Comparison of ENCODE assay signal across 28 mouse cellular contexts in the genomic region with DNA sequence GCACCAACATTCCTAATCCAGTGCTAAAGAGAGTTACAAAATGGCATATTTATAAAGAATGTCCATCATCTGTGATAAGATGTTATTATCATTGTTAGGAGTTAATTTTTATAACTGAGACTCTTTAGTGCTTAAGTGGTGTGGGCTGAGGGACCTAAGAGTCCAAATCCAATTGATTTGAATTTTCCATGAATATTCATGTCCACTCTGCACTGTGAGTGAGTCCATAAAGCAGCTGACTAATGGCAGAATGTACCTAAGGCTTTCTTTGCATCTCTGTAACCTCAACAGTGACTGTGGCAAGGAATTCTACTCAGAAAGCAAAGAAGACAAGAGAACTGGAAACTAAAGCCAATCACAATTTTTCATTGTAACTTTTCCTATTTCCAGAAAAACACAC. TPM values are rescaled to one million over a fixed set of nuclear protein-coding genes. Genes with fewer than 3 reads are reported as not detected.
DNase-seq lines count a peak whose midpoint lies in the region; ATAC-seq and TF ChIP-seq lines count a peak whose summit lies in the region.
"Had no signal": no experiment of that assay in that cellular context is flagged by ENCODE, and none has a peak within 500 bp of the region (broad histone marks: within the 10 kb centered on the region; RNA-seq: fewer than 3 reads in every experiment).

No protein-coding gene starts in this region.

- peak; percentile 20 for DNase-seq in forebrain, embryonic 14.5 days (ENCODE audit: low spot score)
- no peak for DNase-seq in forebrain, postnatal 0 days
- DNase-seq: adrenal gland, adult 8-10 months; adrenal gland, postnatal 14 days; adrenal gland, postnatal 36 days; B cell, adult 2 months; cerebellum, adult 11 months; cerebellum, adult 18-20 months; cerebellum, adult 8-10 months; cerebellum, adult 9-11 months; cerebellum, postnatal 14 days; cerebellum, postnatal 36 days; embryo, embryonic 11 days had no signal

- H3K4me1 ChIP-seq in forebrain, embryonic 12.5 days = no peaks in the 10 kb centered on the region
- no peaks in the 10 kb centered on the region for H3K4me1 ChIP-seq in forebrain, embryonic 15.5 days
- H3K4me1 ChIP-seq in forebrain, embryonic 14.5 days (ENCODE audit: control insufficient read depth, insufficient read depth, low read length) = no peaks in the 10 kb centered on the region
- H3K4me1 ChIP-seq in forebrain, postnatal 0 days (ENCODE audit: insufficient read depth) = no peaks in the 10 kb centered on the region
- no peaks in the 10 kb centered on the region for H3K4me1 ChIP-seq in midbrain, embryonic 13.5 days (replicated peaks)
- H3K4me1 ChIP-seq in midbrain, embryonic 15.5 days = no peaks in the 10 kb centered on the region
- no peaks in the 10 kb centered on the region for H3K4me1 ChIP-seq in neural tube, embryonic 12.5 days
- no peaks in the 10 kb centered on the region for H3K4me1 ChIP-seq in neural tube, embryonic 15.5 days
- H3K4me1 ChIP-seq: embryonic facial prominence, embryonic 13.5 days; embryonic facial prominence, embryonic 15.5 days had no signal

- no peak overlapping the region for H3K4me3 ChIP-seq in forebrain, embryonic 12.5 days (replicated peaks)
- no peak overlapping the region for H3K4me3 ChIP-seq in forebrain, embryonic 15.5 days
- no peak overlapping the region for H3K4me3 ChIP-seq in forebrain, embryonic 14.5 days (ENCODE audit: low read depth, low read length)
- H3K4me3 ChIP-seq in forebrain, postnatal 0 days (ENCODE audit: low read depth, low read length) = no peak overlapping the region
- H3K4me3 ChIP-seq in midbrain, embryonic 13.5 days (replicated peaks) = no peak overlapping the region
- H3K4me3 ChIP-seq in midbrain, embryonic 15.5 days = no peak overlapping the region
- H3K4me3 ChIP-seq in neural tube, embryonic 12.5 days = no peak overlapping the region
- no peak overlapping the region for H3K4me3 ChIP-seq in neural tube, embryonic 15.5 days (replicated peaks)
- H3K4me3 ChIP-seq: embryonic facial prominence, embryonic 13.5 days; embryonic facial prominence, embryonic 15.5 days; erythroblast, embryonic 14.5 days had no signal

- H3K27ac ChIP-seq in forebrain, embryonic 12.5 days = no peak overlapping the region
- H3K27ac ChIP-seq in forebrain, embryonic 15.5 days (replicated peaks) = no peak overlapping the region
- no peak overlapping the region for H3K27ac ChIP-seq in forebrain, embryonic 14.5 days (ENCODE audit: low read depth, low read length)
- H3K27ac ChIP-seq in forebrain, postnatal 0 days (ENCODE audit: low read depth, low read length) = no peak overlapping the region
- no peak overlapping the region for H3K27ac ChIP-seq in midbrain, embryonic 13.5 days
- no peak overlapping the region for H3K27ac ChIP-seq in midbrain, embryonic 15.5 days
- H3K27ac ChIP-seq in neural tube, embryonic 12.5 days = no peak overlapping the region
- no peak overlapping the region for H3K27ac ChIP-seq in neural tube, embryonic 15.5 days (replicated peaks)
- H3K27ac ChIP-seq: embryonic facial prominence, embryonic 13.5 days; embryonic facial prominence, embryonic 15.5 days had no signal

- TF ChIP-seq CTCF in forebrain, postnatal 0 days (IDR thresholded peaks at IDR 0.05; ENCODE audit: low read depth) = no peak

- H3K9ac ChIP-seq in forebrain, embryonic 12.5 days = no peak overlapping the region
- no peak overlapping the region for H3K9ac ChIP-seq in forebrain, embryonic 15.5 days (replicated peaks)
- no peak overlapping the region for H3K9ac ChIP-seq in forebrain, embryonic 14.5 days (ENCODE audit: low read length)
- H3K9ac ChIP-seq in forebrain, postnatal 0 days = no peak overlapping the region
- no peak overlapping the region for H3K9ac ChIP-seq in midbrain, embryonic 13.5 days (replicated peaks)
- no peak overlapping the region for H3K9ac ChIP-seq in midbrain, embryonic 15.5 days
- no peak overlapping the region for H3K9ac ChIP-seq in neural tube, embryonic 12.5 days
- H3K9ac ChIP-seq in neural tube, embryonic 15.5 days (replicated peaks) = no peak overlapping the region
- H3K9ac ChIP-seq: embryonic facial prominence, embryonic 13.5 days; embryonic facial prominence, embryonic 15.5 days had no signal

- H3K27me3 ChIP-seq in forebrain, embryonic 12.5 days = no peaks in the 10 kb centered on the region
- no peaks in the 10 kb centered on the region for H3K27me3 ChIP-seq in forebrain, embryonic 15.5 days
- H3K27me3 ChIP-seq in forebrain, embryonic 14.5 days (replicated peaks; ENCODE audit: control insufficient read depth, insufficient read depth, low read length) = no peaks in the 10 kb centered on the region
- H3K27me3 ChIP-seq in forebrain, postnatal 0 days (ENCODE audit: insufficient read depth, low read length) = no peaks in the 10 kb centered on the region
- no peaks in the 10 kb centered on the region for H3K27me3 ChIP-seq in midbrain, embryonic 13.5 days
- no peaks in the 10 kb centered on the region for H3K27me3 ChIP-seq in midbrain, embryonic 15.5 days (replicated peaks)
- no peaks in the 10 kb centered on the region for H3K27me3 ChIP-seq in neural tube, embryonic 12.5 days (replicated peaks)
- H3K27me3 ChIP-seq in neural tube, embryonic 15.5 days (replicated peaks) = no peaks in the 10 kb centered on the region
- H3K27me3 ChIP-seq: CH12.LX; embryonic facial prominence, embryonic 13.5 days; embryonic facial prominence, embryonic 15.5 days; Patski had no signal

- no peak overlapping the region for H3K4me2 ChIP-seq in forebrain, embryonic 12.5 days
- H3K4me2 ChIP-seq in forebrain, embryonic 15.5 days (replicated peaks) = no peak overlapping the region
- H3K4me2 ChIP-seq in forebrain, embryonic 14.5 days (ENCODE audit: low read length) = no peak overlapping the region
- H3K4me2 ChIP-seq in forebrain, postnatal 0 days (ENCODE audit: low read depth) = no peak overlapping the region
- no peak overlapping the region for H3K4me2 ChIP-seq in midbrain, embryonic 13.5 days (replicated peaks)
- no peak overlapping the region for H3K4me2 ChIP-seq in midbrain, embryonic 15.5 days
- H3K4me2 ChIP-seq in neural tube, embryonic 12.5 days (replicated peaks) = no peak overlapping the region
- no peak overlapping the region for H3K4me2 ChIP-seq in neural tube, embryonic 15.5 days
- H3K4me2 ChIP-seq: embryonic facial prominence, embryonic 13.5 days; embryonic facial prominence, embryonic 15.5 days had no signal

- H3K9me3 ChIP-seq in forebrain, embryonic 12.5 days = no peaks in the 10 kb centered on the region
- no peaks in the 10 kb centered on the region for H3K9me3 ChIP-seq in forebrain, embryonic 15.5 days
- H3K9me3 ChIP-seq in forebrain, embryonic 14.5 days (replicated peaks; ENCODE audit: control insufficient read depth, low read length) = no peaks in the 10 kb centered on the region
- no peaks in the 10 kb centered on the region for H3K9me3 ChIP-seq in forebrain, postnatal 0 days (ENCODE audit: low read length)
- H3K9me3 ChIP-seq in midbrain, embryonic 13.5 days = no peaks in the 10 kb centered on the region
- no peaks in the 10 kb centered on the region for H3K9me3 ChIP-seq in midbrain, embryonic 15.5 days
- no peaks in the 10 kb centered on the region for H3K9me3 ChIP-seq in neural tube, embryonic 12.5 days
- no peaks in the 10 kb centered on the region for H3K9me3 ChIP-seq in neural tube, embryonic 15.5 days (replicated peaks)
- H3K9me3 ChIP-seq: embryonic facial prominence, embryonic 13.5 days; embryonic facial prominence, embryonic 15.5 days; G1E had no signal

- 0 out of 2 replicates have a peak, but pooled peaks have one; percentile 53 for ATAC-seq in forebrain, embryonic 12.5 days (ENCODE audit: low FRiP score)
- ATAC-seq in forebrain, embryonic 15.5 days (replicated peaks) = no peak
- no peak for ATAC-seq in forebrain, embryonic 14.5 days
- ATAC-seq in forebrain, postnatal 0 days = no peak
- peak; percentile 72 for ATAC-seq in midbrain, embryonic 13.5 days
- ATAC-seq in midbrain, embryonic 15.5 days (replicated peaks) = no peak
- ATAC-seq in neural tube, embryonic 12.5 days (ENCODE audit: low FRiP score, low read depth) = 0 out of 2 replicates have a peak, but pooled peaks have one; percentile 53
- no peak for ATAC-seq in neural tube, embryonic 15.5 days (ENCODE audit: low FRiP score)
- ATAC-seq: activated CD4-positive, CD25-positive, alpha-beta regulatory T cell, adult 4 months; CD4-positive, CD25-positive, alpha-beta regulatory T cell, adult 4 months; Patski had no signal

- H3K36me3 ChIP-seq in forebrain, embryonic 12.5 days (replicated peaks) = no peaks in the 10 kb centered on the region
- no peaks in the 10 kb centered on the region for H3K36me3 ChIP-seq in forebrain, embryonic 15.5 days
- H3K36me3 ChIP-seq in forebrain, embryonic 14.5 days (ENCODE audit: control insufficient read depth, insufficient read depth, low read length) = no peaks in the 10 kb centered on the region
- H3K36me3 ChIP-seq in forebrain, postnatal 0 days (ENCODE audit: insufficient read depth) = no peaks in the 10 kb centered on the region
- H3K36me3 ChIP-seq in midbrain, embryonic 13.5 days = 0 out of 2 replicates have a peak, but pooled peaks cover 8% of the 10 kb centered on the region
- H3K36me3 ChIP-seq in midbrain, embryonic 15.5 days (replicated peaks) = no peaks in the 10 kb centered on the region
- peaks cover 4% of the 10 kb centered on the region; the same call in 1 of the 2 replicates for H3K36me3 ChIP-seq in neural tube, embryonic 12.5 days
- H3K36me3 ChIP-seq in neural tube, embryonic 15.5 days = peaks cover 9% of the 10 kb centered on the region; the same call in 1 of the 2 replicates
- H3K36me3 ChIP-seq: embryonic facial prominence, embryonic 13.5 days; embryonic facial prominence, embryonic 15.5 days; G1E had no signal

RNA-seq across cellular contexts. Expression of a gene that starts 30.6 kb away (rescaled TPM):
- polyA plus RNA-seq in forebrain, embryonic 12.5 days (2016; fragmentation: Nextera tagmentation; extraction: Ambion mirVana) = 17.3 and 18.5 TPM in 2 replicates
- 14.7 and 16.2 TPM in 2 replicates for polyA plus RNA-seq in forebrain, embryonic 15.5 days (2015; fragmentation: Nextera tagmentation; extraction: Ambion mirVana)
- 15.5 and 16.3 TPM in 2 replicates for polyA plus RNA-seq in forebrain, embryonic 14.5 days (2014; fragmentation: Nextera tagmentation; extraction: Ambion mirVana)
- total RNA-seq in forebrain, postnatal 0 days (2014; rRNA removed) = 18.8 and 20.4 TPM in 2 replicates
- 10.3 and 16.1 TPM in 2 replicates for polyA plus RNA-seq in forebrain, postnatal 0 days (2015; fragmentation: Nextera tagmentation; extraction: Ambion mirVana)
- polyA plus RNA-seq in midbrain, embryonic 13.5 days (2015; fragmentation: Nextera tagmentation; extraction: Ambion mirVana) = 31.0 and 32.9 TPM in 2 replicates
- polyA plus RNA-seq in midbrain, embryonic 15.5 days (2015; fragmentation: Nextera tagmentation; extraction: Ambion mirVana) = 21.6 and 25.8 TPM in 2 replicates
- polyA plus RNA-seq in neural tube, embryonic 12.5 days (2016; fragmentation: Nextera tagmentation; extraction: Ambion mirVana) = 38.4 and 47.9 TPM in 2 replicates
- polyA plus RNA-seq in neural tube, embryonic 15.5 days (2015; fragmentation: Nextera tagmentation; extraction: Ambion mirVana) = 22.9 and 25.8 TPM in 2 replicates
- total RNA-seq: CH12.LX; common myeloid progenitor, adult 5-6 weeks had no signal
- polyA plus RNA-seq: activated CD4-positive, CD25-positive, alpha-beta regulatory T cell, adult 4 months; CD4-positive, CD25-positive, alpha-beta regulatory T cell, adult 4 months; erythroblast, embryonic 14.5 days; G1E; Patski had no signal

Comparison
In these comparisons a context has a peak if more than half of its experiments do, and no peak if none do; other contexts are left out.
1. ATAC-seq: peak in forebrain, embryonic 12.5 days (single experiment), midbrain, embryonic 13.5 days (single experiment) and neural tube, embryonic 12.5 days (single experiment); none in forebrain, embryonic 15.5 days (single experiment), forebrain, embryonic 14.5 days (single experiment), forebrain, postnatal 0 days (single experiment), midbrain, embryonic 15.5 days (single experiment) and neural tube, embryonic 15.5 days (single experiment).